Mouse (Mus musculus): ENCODE data around the gene Dync1i2. TPM values are rescaled to one million over a fixed set of nuclear protein-coding genes. Genes with fewer than 3 reads are reported as not detected.

The Dync1i2 gene
- polyA plus RNA-seq, 1 experiment from 2014 or later: 195 TPM

GRCm38 (mm10) chr2:71245416-71245815 lies 33.9 kb downstream of the Dync1i2 start:
- H3K4me1 ChIP-seq (ENCODE audit: control insufficient read depth, insufficient read depth, low read length): peaks cover 22% of the 10 kb centered on the region
- peaks cover 26% of the 10 kb centered on the region for H3K36me3 ChIP-seq (ENCODE audit: control insufficient read depth, insufficient read depth, low read length)
- no peaks in the 10 kb centered on the region for H3K9me3 ChIP-seq (replicated peaks; ENCODE audit: control insufficient read depth, low read length)
- ATAC-seq (peak; percentile 92), DNase-seq (ENCODE audit: low spot score) (peak; percentile 91)
- WGBS: 24% methylated on average over 3 of the region's 3 CpGs
- no peak overlapping the region for H3K4me3 ChIP-seq (ENCODE audit: low read depth, low read length)
- peak overlapping the region; percentile 18; the same call in 1 of the 2 replicates for H3K4me2 ChIP-seq (ENCODE audit: low read length)
- peak overlapping the region; percentile 32; the same call in 1 of the 2 replicates for H3K9ac ChIP-seq (ENCODE audit: low read length)
- H3K27ac ChIP-seq (ENCODE audit: low read depth, low read length): peak overlapping the region; percentile 83
- no peaks in the 10 kb centered on the region for H3K27me3 ChIP-seq (replicated peaks; ENCODE audit: control insufficient read depth, insufficient read depth, low read length)

- Histone ChIP-seq H3K4me2 (ENCODE audit: low read length) (no peak overlapping the region), H3K4me3 (ENCODE audit: low read depth, low read length) (no peak overlapping the region), H3K4me1 (ENCODE audit: control insufficient read depth, insufficient read depth, low read length) (peaks cover 22% of the 10 kb centered on the region), H3K27me3 (replicated peaks; ENCODE audit: control insufficient read depth, insufficient read depth, low read length) (no peaks in the 10 kb centered on the region), H3K27ac (ENCODE audit: low read depth, low read length) (no peak overlapping the region), H3K9me3 (replicated peaks; ENCODE audit: control insufficient read depth, low read length) (no peaks in the 10 kb centered on the region), H3K9ac (ENCODE audit: low read length) (no peak overlapping the region), H3K36me3 (ENCODE audit: control insufficient read depth, insufficient read depth, low read length) (peaks cover 32% of the 10 kb centered on the region)
- peak; percentile 23 for DNase-seq (ENCODE audit: low spot score)
- WGBS: 79% methylated on average over 5 of the region's 5 CpGs
- ATAC-seq: no peak
Measured at GRCm38 (mm10) chr2:71246096-71246495, 34.6 kb downstream of the Dync1i2 start.

- Histone ChIP-seq H3K4me3 (ENCODE audit: low read depth, low read length) (no peak overlapping the region), H3K36me3 (ENCODE audit: control insufficient read depth, insufficient read depth, low read length) (peaks cover 47% of the 10 kb centered on the region), H3K9ac (ENCODE audit: low read length) (no peak overlapping the region), H3K4me2 (ENCODE audit: low read length) (no peak overlapping the region), H3K27ac (ENCODE audit: low read depth, low read length) (no peak overlapping the region), H3K27me3 (replicated peaks; ENCODE audit: control insufficient read depth, insufficient read depth, low read length) (no peaks in the 10 kb centered on the region), H3K9me3 (replicated peaks; ENCODE audit: control insufficient read depth, low read length) (no peaks in the 10 kb centered on the region), H3K4me1 (ENCODE audit: control insufficient read depth, insufficient read depth, low read length) (peaks cover 20% of the 10 kb centered on the region)
- WGBS: 87% methylated on average over 3 of the region's 3 CpGs
- no peak for DNase-seq (ENCODE audit: low spot score)
- no peak for ATAC-seq
Measured at GRCm38 (mm10) chr2:71248071-71248470, 36.6 kb downstream of the Dync1i2 start.

GRCm38 (mm10) chr2:71250841-71251240 lies 39.3 kb downstream of the Dync1i2 start:
- H3K9ac ChIP-seq (ENCODE audit: low read length): no peak overlapping the region
- peaks cover 7% of the 10 kb centered on the region; the same call in 1 of the 2 replicates for H3K4me1 ChIP-seq (ENCODE audit: control insufficient read depth, insufficient read depth, low read length)
- H3K4me3 ChIP-seq (ENCODE audit: low read depth, low read length): no peak overlapping the region
- DNase-seq (ENCODE audit: low spot score) (peak; percentile 60), ATAC-seq (no peak)
- no peaks in the 10 kb centered on the region for H3K27me3 ChIP-seq (replicated peaks; ENCODE audit: control insufficient read depth, insufficient read depth, low read length)
- H3K27ac ChIP-seq (ENCODE audit: low read depth, low read length): no peak overlapping the region
- H3K4me2 ChIP-seq (ENCODE audit: low read length): no peak overlapping the region
- H3K9me3 ChIP-seq (replicated peaks; ENCODE audit: control insufficient read depth, low read length): no peaks in the 10 kb centered on the region
- 72% methylated on average over 5 of the region's 5 CpGs for WGBS
- peaks cover 67% of the 10 kb centered on the region for H3K36me3 ChIP-seq (ENCODE audit: control insufficient read depth, insufficient read depth, low read length)

GRCm38 (mm10) chr2:71254836-71255235 lies 43.3 kb downstream of the Dync1i2 start:
- Histone ChIP-seq H3K4me1 (ENCODE audit: control insufficient read depth, insufficient read depth, low read length) (peaks cover 3% of the 10 kb centered on the region; the same call in 1 of the 2 replicates), H3K27me3 (replicated peaks; ENCODE audit: control insufficient read depth, insufficient read depth, low read length) (no peaks in the 10 kb centered on the region), H3K9ac (ENCODE audit: low read length) (no peak overlapping the region), H3K4me3 (ENCODE audit: low read depth, low read length) (no peak overlapping the region), H3K27ac (ENCODE audit: low read depth, low read length) (no peak overlapping the region; the same call in 1 of the 2 replicates), H3K4me2 (ENCODE audit: low read length) (no peak overlapping the region), H3K9me3 (replicated peaks; ENCODE audit: control insufficient read depth, low read length) (no peaks in the 10 kb centered on the region), H3K36me3 (ENCODE audit: control insufficient read depth, insufficient read depth, low read length) (peaks cover 88% of the 10 kb centered on the region)
- 73% methylated on average over 4 of the region's 4 CpGs for WGBS
- ATAC-seq: no peak
- DNase-seq (ENCODE audit: low spot score): no peak

GRCm38 (mm10) chr2:71256581-71256980 lies 45.1 kb downstream of the Dync1i2 start:
- peaks cover 3% of the 10 kb centered on the region; the same call in 1 of the 2 replicates for H3K4me1 ChIP-seq (ENCODE audit: control insufficient read depth, insufficient read depth, low read length)
- no peaks in the 10 kb centered on the region for H3K9me3 ChIP-seq (replicated peaks; ENCODE audit: control insufficient read depth, low read length)
- 87% methylated on average over 7 of the region's 7 CpGs for WGBS
- no peak overlapping the region for H3K9ac ChIP-seq (ENCODE audit: low read length)
- H3K4me3 ChIP-seq (ENCODE audit: low read depth, low read length): no peak overlapping the region
- peaks cover 83% of the 10 kb centered on the region for H3K36me3 ChIP-seq (ENCODE audit: control insufficient read depth, insufficient read depth, low read length)
- no peak overlapping the region for H3K27ac ChIP-seq (ENCODE audit: low read depth, low read length)
- ATAC-seq (no peak), DNase-seq (ENCODE audit: low spot score) (no peak)
- H3K4me2 ChIP-seq (ENCODE audit: low read length): no peak overlapping the region
- H3K27me3 ChIP-seq (replicated peaks; ENCODE audit: control insufficient read depth, insufficient read depth, low read length): no peaks in the 10 kb centered on the region

- 93% methylated on average over 20 of the region's 20 CpGs for WGBS
- no peaks in the 10 kb centered on the region for H3K27me3 ChIP-seq (replicated peaks; ENCODE audit: control insufficient read depth, insufficient read depth, low read length)
- DNase-seq (ENCODE audit: low spot score): no peak
Measured at GRCm38 (mm10) chr2:71264585-71264984, 53.1 kb downstream of the Dync1i2 start.

GRCm38 (mm10) chr2:71268691-71269090 lies 57.2 kb downstream of the Dync1i2 start:
- ATAC-seq: no peak
- H3K36me3 ChIP-seq (ENCODE audit: control insufficient read depth, insufficient read depth, low read length): peaks cover 39% of the 10 kb centered on the region
- no peak overlapping the region for H3K27ac ChIP-seq (ENCODE audit: low read depth, low read length)
- H3K4me2 ChIP-seq (ENCODE audit: low read length): no peak overlapping the region
- WGBS: 97% methylated on average over 8 of the region's 8 CpGs
- H3K4me1 ChIP-seq (ENCODE audit: control insufficient read depth, insufficient read depth, low read length): no peaks in the 10 kb centered on the region
- H3K9me3 ChIP-seq (replicated peaks; ENCODE audit: control insufficient read depth, low read length): no peaks in the 10 kb centered on the region
- H3K9ac ChIP-seq (ENCODE audit: low read length): no peak overlapping the region
- no peaks in the 10 kb centered on the region for H3K27me3 ChIP-seq (replicated peaks; ENCODE audit: control insufficient read depth, insufficient read depth, low read length)
- no peak overlapping the region for H3K4me3 ChIP-seq (ENCODE audit: low read depth, low read length)
- no peak for DNase-seq (ENCODE audit: low spot score)

More at GRCm38 (mm10) chr2:71264585-71264984, 53.1 kb downstream of the Dync1i2 start:
- Histone ChIP-seq H3K4me3 (ENCODE audit: low read depth, low read length) (no peak overlapping the region), H3K36me3 (ENCODE audit: control insufficient read depth, insufficient read depth, low read length) (peaks cover 70% of the 10 kb centered on the region), H3K4me1 (ENCODE audit: control insufficient read depth, insufficient read depth, low read length) (no peaks in the 10 kb centered on the region), H3K4me2 (ENCODE audit: low read length) (no peak overlapping the region), H3K27ac (ENCODE audit: low read depth, low read length) (no peak overlapping the region), H3K9ac (ENCODE audit: low read length) (no peak overlapping the region), H3K9me3 (replicated peaks; ENCODE audit: control insufficient read depth, low read length) (no peaks in the 10 kb centered on the region)
- no peak for ATAC-seq

- no peaks in the 10 kb centered on the region for H3K9me3 ChIP-seq (replicated peaks; ENCODE audit: control insufficient read depth, low read length)
- DNase-seq (ENCODE audit: low spot score) (no peak), ATAC-seq (no peak)
Measured at GRCm38 (mm10) chr2:71269332-71269731, 57.8 kb downstream of the Dync1i2 start.

More at GRCm38 (mm10) chr2:71269332-71269731, 57.8 kb downstream of the Dync1i2 start:
- Histone ChIP-seq H3K4me2 (ENCODE audit: low read length) (no peak overlapping the region), H3K4me3 (ENCODE audit: low read depth, low read length) (no peak overlapping the region), H3K36me3 (ENCODE audit: control insufficient read depth, insufficient read depth, low read length) (peaks cover 34% of the 10 kb centered on the region), H3K9ac (ENCODE audit: low read length) (no peak overlapping the region), H3K27ac (ENCODE audit: low read depth, low read length) (no peak overlapping the region), H3K4me1 (ENCODE audit: control insufficient read depth, insufficient read depth, low read length) (no peaks in the 10 kb centered on the region), H3K27me3 (replicated peaks; ENCODE audit: control insufficient read depth, insufficient read depth, low read length) (no peaks in the 10 kb centered on the region)
- 89% methylated on average over 1 of the region's 1 CpGs for WGBS

Measured in forebrain, embryonic 14.5 days (tissue).